Mouse (Mus musculus): ENCODE results near the gene Dnah7b. TPM values are rescaled to one million over a fixed set of nuclear protein-coding genes. Genes with fewer than 3 reads are reported as not detected.
"Not testable (repeated sequence)": the region's sequence is repeated elsewhere in the genome, so short reads cannot be mapped to it uniquely, and the experiment has no call there.

Gene Dnah7b
- 1 to 10 TPM; 1.4 to 2.4 TPM for total RNA-seq (2021)

- DNase-seq (ENCODE audit: low spot score in 2 of 2), result no peak
- intact Hi-C loops (cut with DNase I), result loop anchor here (5.0 kb wide), 1 partner anchor 351 kb away; no protein-coding TSS in a partner anchor
Observed at GRCm38 (mm10) chr1:46066015-46066414, at the start of gene Dnah7b. TSS of gene Dnah7b (plus strand) at chr1:46066315.

- intact Hi-C loops (cut with DNase I), result no loop called here
Observed at GRCm38 (mm10) chr1:46018382-46018977, 47.6 kb upstream of the Dnah7b start.

GRCm38 (mm10) chr1:46022262-46022661, 43.9 kb upstream of the Dnah7b start:
- no peak for DNase-seq (ENCODE audit: low spot score in 2 of 2)
- intact Hi-C loops (cut with DNase I), result loop anchor here (2.0 kb wide), 1 partner anchor 207 kb away; no protein-coding TSS in a partner anchor

More at GRCm38 (mm10) chr1:46018382-46018977, 47.6 kb upstream of the Dnah7b start:
- DNase-seq (ENCODE audit: low spot score in 2 of 2), result peak in 1 of 2 experiments; percentile 6

GRCm38 (mm10) chr1:46031993-46032555, 34.0 kb upstream of the Dnah7b start:
- intact Hi-C loops (cut with DNase I), result no loop called here
- DNase-seq (ENCODE audit: low spot score in 2 of 2), result no peak

GRCm38 (mm10) chr1:46048188-46048587, 17.9 kb upstream of the Dnah7b start:
- intact Hi-C loops (cut with DNase I), result no loop called here
- DNase-seq (ENCODE audit: low spot score in 2 of 2), result no peak

- DNase-seq (ENCODE audit: low spot score in 2 of 2), result peak; percentile 8 to 13
- intact Hi-C loops (cut with DNase I), result loop anchor here (5.0 kb wide), 1 partner anchor 351 kb away; no protein-coding TSS in a partner anchor
Observed at GRCm38 (mm10) chr1:46066484-46067251, 553 bp downstream of the Dnah7b start.

GRCm38 (mm10) chr1:46068787-46069186, 2.7 kb downstream of the Dnah7b start:
- intact Hi-C loops (cut with DNase I), result loop anchor here (5.0 kb wide), 1 partner anchor 349 kb away; no protein-coding TSS in a partner anchor
- not testable (repeated sequence) for DNase-seq (ENCODE audit: low spot score in 2 of 2)

GRCm38 (mm10) chr1:46077891-46078290, 11.8 kb downstream of the Dnah7b start:
- intact Hi-C loops (cut with DNase I), result no loop called here
- no peak for DNase-seq (ENCODE audit: low spot score in 2 of 2)

GRCm38 (mm10) chr1:46100484-46100883, 34.4 kb downstream of the Dnah7b start:
- intact Hi-C loops (cut with DNase I), result no loop called here
- DNase-seq (ENCODE audit: low spot score in 2 of 2), result no peak

GRCm38 (mm10) chr1:46112606-46113005, 46.5 kb downstream of the Dnah7b start:
- DNase-seq (ENCODE audit: low spot score in 2 of 2); intact Hi-C loops (cut with DNase I): not testable (repeated sequence)

- DNase-seq (ENCODE audit: low spot score in 2 of 2); intact Hi-C loops (cut with DNase I): not testable (repeated sequence)
Observed at GRCm38 (mm10) chr1:46117179-46117578, 51.1 kb downstream of the Dnah7b start.

- no peak for DNase-seq (ENCODE audit: low spot score in 2 of 2)
- intact Hi-C loops (cut with DNase I), result no loop called here
Observed at GRCm38 (mm10) chr1:46128058-46128457, 61.9 kb downstream of the Dnah7b start.

- DNase-seq (ENCODE audit: low spot score in 2 of 2); intact Hi-C loops (cut with DNase I): not testable (repeated sequence)
Observed at GRCm38 (mm10) chr1:46196835-46197234, 130.7 kb downstream of the Dnah7b start.

- DNase-seq (ENCODE audit: low spot score in 2 of 2), result peak; percentile 4 to 6
- intact Hi-C loops (cut with DNase I), result not testable (repeated sequence)
Observed at GRCm38 (mm10) chr1:46201169-46201568, 135.1 kb downstream of the Dnah7b start.

GRCm38 (mm10) chr1:46210014-46210588, 144.0 kb downstream of the Dnah7b start:
- DNase-seq (ENCODE audit: low spot score in 2 of 2); intact Hi-C loops (cut with DNase I): not testable (repeated sequence)

- DNase-seq (ENCODE audit: low spot score in 2 of 2); intact Hi-C loops (cut with DNase I): not testable (repeated sequence)
Observed at GRCm38 (mm10) chr1:46222704-46223103, 156.6 kb downstream of the Dnah7b start.

GRCm38 (mm10) chr1:46226136-46226535, 160.0 kb downstream of the Dnah7b start:
- intact Hi-C loops (cut with DNase I); DNase-seq (ENCODE audit: low spot score in 2 of 2): not testable (repeated sequence)

- intact Hi-C loops (cut with DNase I); DNase-seq (ENCODE audit: low spot score in 2 of 2): not testable (repeated sequence)
Observed at GRCm38 (mm10) chr1:46268841-46269240, 202.7 kb downstream of the Dnah7b start.

GRCm38 (mm10) chr1:46271927-46272326, 205.8 kb downstream of the Dnah7b start:
- intact Hi-C loops (cut with DNase I), result no loop called here

More at GRCm38 (mm10) chr1:46271927-46272326, 205.8 kb downstream of the Dnah7b start:
- no peak for DNase-seq (ENCODE audit: low spot score in 2 of 2)
